Mouse (Mus musculus) hindbrain, embryonic 14.5 days (tissue): ENCODE measurements around the gene Ctxn1. TPM values are rescaled to one million over a fixed set of nuclear protein-coding genes. Genes with fewer than 3 reads are reported as not detected.

ENCODE experiments used
- ATAC-seq: fragments of 200-750 bp; cut with Nextera tagmentation; 2 replicates; pipeline ENCODE4 v1.8.0; 2017; ENCODE audit warnings: moderate number of reproducible peaks, mild to moderate bottlenecking, moderate TSS enrichment, moderate library complexity; ENCODE audit not compliant: low FRiP score
- DNase-seq: peaks from one replicate; pipeline ENCODE4 v3.0.0-alpha.2; 2015; ENCODE audit warnings: low spot score
- H3K27ac ChIP-seq: fragments of 300-500 bp; sonication (generic); 2 replicates; pipeline ENCODE4 v1.5.1; 2014; ENCODE audit warnings: mild to moderate bottlenecking, moderate library complexity
- H3K27me3 ChIP-seq: fragments of 300-500 bp; sonication (generic); 2 replicates; pipeline ENCODE4 v1.6.1; 2014; ENCODE audit warnings: mild to moderate bottlenecking, low read length, mixed read lengths; ENCODE audit not compliant: control insufficient read depth, insufficient read depth
- H3K36me3 ChIP-seq: fragments of 300-500 bp; sonication (generic); replicated peaks from 2 replicates; pipeline ENCODE4 v1.6.1; 2014; ENCODE audit not compliant: control insufficient read depth, insufficient read depth
- H3K4me1 ChIP-seq: fragments of 300-500 bp; sonication (generic); replicated peaks from 2 replicates; pipeline ENCODE4 v1.6.1; 2014; ENCODE audit warnings: antibody characterized with exemption, low read length, mixed read lengths; ENCODE audit not compliant: control insufficient read depth, insufficient read depth
- H3K4me2 ChIP-seq: fragments of 300-500 bp; sonication (generic); replicated peaks from 2 replicates; pipeline ENCODE4 v1.6.1; 2014; ENCODE audit warnings: mild to moderate bottlenecking, moderate library complexity
- H3K4me3 ChIP-seq: fragments of 300-500 bp; sonication (generic); replicated peaks from 2 replicates; pipeline ENCODE4 v1.5.1; 2014; ENCODE audit warnings: mild to moderate bottlenecking, low read length
- H3K9ac ChIP-seq: fragments of 300-500 bp; sonication (generic); 2 replicates; pipeline ENCODE4 v1.6.1; 2014
- H3K9me3 ChIP-seq: fragments of 300-500 bp; sonication (generic); 2 replicates; pipeline ENCODE4 v1.6.1; 2016; ENCODE audit warnings: low read length; ENCODE audit not compliant: control insufficient read depth
- WGBS: fragments of 180-500 bp; shearing (Covaris S2); extraction: QIAGEN DNeasy Blood & Tissue Kit; methylation state at CpG from one replicate; pipeline ENCODE4 v1.1.7; 2014; 5-methylcytosine and 5-hydroxymethylcytosine counted together
- polyA plus RNA-seq: library from polyadenylated mRNA; unstranded; fragments of >200 nt; fragmentation: Nextera tagmentation; extraction: Ambion mirVana; gene quantifications from 2 replicates; pipeline ENCODE4 v1.2.1, GENCODE M21; 2014

The Ctxn1 gene
- polyA plus RNA-seq, 1 experiment from 2014 or later: 235 TPM

- Histone ChIP-seq H3K4me1 (peaks cover 34% of the 10 kb centered on the region), H3K27me3 (no peaks in the 10 kb centered on the region), H3K4me3 (peak within 1 kb of the TSS; percentile 49), H3K9ac (peak within 1 kb of the TSS; percentile 63), H3K4me2 (peak within 1 kb of the TSS; percentile 72), H3K27ac (peak within 1 kb of the TSS; percentile 81), H3K9me3 (no peaks in the 10 kb centered on the region), H3K36me3 (peaks cover 39% of the 10 kb centered on the region)
- DNase-seq (peak; percentile 93), ATAC-seq (peak; percentile 90)
- under 1% methylated on average over 69 of the region's 69 CpGs for WGBS
These were observed 5.9 kb downstream of the Ctxn1 start, which contains the start of gene Snapc2 for GRCm38 (mm10) chr8:4252934-4253841. Snapc2 (plus strand) TSS chr8:4253080.

- Histone ChIP-seq H3K27me3 (no peaks in the 10 kb centered on the region), H3K36me3 (peaks cover 47% of the 10 kb centered on the region), H3K4me1 (peaks cover 26% of the 10 kb centered on the region), H3K4me3 (peak overlapping the region; percentile 49), H3K27ac (peak overlapping the region; percentile 81), H3K9me3 (no peaks in the 10 kb centered on the region), H3K9ac (peak overlapping the region; percentile 63), H3K4me2 (peak overlapping the region; percentile 72)
- DNase-seq (no peak), ATAC-seq (no peak)
- 51% methylated on average over 8 of the region's 8 CpGs for WGBS
These were observed 6.8 kb downstream of the Ctxn1 start for GRCm38 (mm10) chr8:4252116-4252760.

GRCm38 (mm10) chr8:4250306-4250970 lies 8.6 kb downstream of the Ctxn1 start:
- no peak overlapping the region for H3K27ac ChIP-seq
- no peak overlapping the region for H3K4me2 ChIP-seq
- peaks cover 47% of the 10 kb centered on the region for H3K36me3 ChIP-seq
- 30% methylated on average over 26 of the region's 26 CpGs for WGBS
- H3K9ac ChIP-seq: 0 out of 2 replicates have a peak overlapping the region, but pooled peaks have one; percentile 7
- ATAC-seq (0 out of 2 replicates have a peak, but pooled peaks have one; percentile 3), DNase-seq (peak; percentile 79)
- H3K9me3 ChIP-seq: no peaks in the 10 kb centered on the region
- no peak overlapping the region for H3K4me3 ChIP-seq
- no peaks in the 10 kb centered on the region for H3K27me3 ChIP-seq
- H3K4me1 ChIP-seq: peaks cover 18% of the 10 kb centered on the region

GRCm38 (mm10) chr8:4249213-4249612 lies 9.9 kb downstream of the Ctxn1 start:
- Histone ChIP-seq H3K27ac (no peak overlapping the region), H3K36me3 (peaks cover 48% of the 10 kb centered on the region), H3K27me3 (no peaks in the 10 kb centered on the region), H3K4me1 (peaks cover 14% of the 10 kb centered on the region), H3K4me2 (no peak overlapping the region), H3K4me3 (no peak overlapping the region), H3K9ac (no peak overlapping the region), H3K9me3 (no peaks in the 10 kb centered on the region)
- 19% methylated on average over 29 of the region's 29 CpGs for WGBS
- ATAC-seq: no peak
- no peak for DNase-seq

- ATAC-seq: no peak
- Histone ChIP-seq H3K4me3 (no peak within 1 kb of the TSS), H3K27me3 (no peaks in the 10 kb centered on the region), H3K4me2 (no peak within 1 kb of the TSS), H3K27ac (no peak within 1 kb of the TSS), H3K36me3 (peaks cover 59% of the 10 kb centered on the region), H3K9ac (no peak within 1 kb of the TSS), H3K4me1 (peaks cover 6% of the 10 kb centered on the region), H3K9me3 (no peaks in the 10 kb centered on the region)
- DNase-seq: no peak
- WGBS: 82% methylated on average over 15 of the region's 15 CpGs
These were observed 11.0 kb downstream of the Ctxn1 start, which contains the start of gene Tgfbr3l for GRCm38 (mm10) chr8:4247951-4248540. Tgfbr3l (plus strand) TSS chr8:4248214.

- Histone ChIP-seq H3K27me3 (no peaks in the 10 kb centered on the region), H3K4me2 (no peak overlapping the region), H3K4me1 (peaks cover 2% of the 10 kb centered on the region), H3K27ac (no peak overlapping the region), H3K9ac (no peak overlapping the region), H3K4me3 (no peak overlapping the region), H3K9me3 (no peaks in the 10 kb centered on the region), H3K36me3 (peaks cover 67% of the 10 kb centered on the region)
- WGBS: 96% methylated on average over 8 of the region's 8 CpGs
- ATAC-seq (no peak), DNase-seq (no peak)
These were observed 11.8 kb downstream of the Ctxn1 start for GRCm38 (mm10) chr8:4247241-4247640.

GRCm38 (mm10) chr8:4245737-4246136 lies 13.3 kb downstream of the Ctxn1 start:
- H3K27ac ChIP-seq: no peak overlapping the region
- no peaks in the 10 kb centered on the region for H3K9me3 ChIP-seq
- no peak for DNase-seq
- no peaks in the 10 kb centered on the region for H3K27me3 ChIP-seq
- no peak for ATAC-seq
- no peaks in the 10 kb centered on the region for H3K4me1 ChIP-seq
- H3K9ac ChIP-seq: no peak overlapping the region
- H3K4me3 ChIP-seq: no peak overlapping the region
- 87% methylated on average over 13 of the region's 13 CpGs for WGBS
- H3K36me3 ChIP-seq: peaks cover 74% of the 10 kb centered on the region
- H3K4me2 ChIP-seq: no peak overlapping the region

GRCm38 (mm10) chr8:4245061-4245460 lies 14.0 kb downstream of the Ctxn1 start:
- no peak overlapping the region for H3K27ac ChIP-seq
- no peak overlapping the region for H3K4me2 ChIP-seq
- peaks cover 7% of the 10 kb centered on the region for H3K4me1 ChIP-seq
- no peaks in the 10 kb centered on the region for H3K27me3 ChIP-seq
- H3K9me3 ChIP-seq: no peaks in the 10 kb centered on the region
- H3K9ac ChIP-seq: no peak overlapping the region
- WGBS: 98% methylated on average over 5 of the region's 5 CpGs
- peaks cover 74% of the 10 kb centered on the region for H3K36me3 ChIP-seq
- no peak for ATAC-seq
- DNase-seq: no peak
- H3K4me3 ChIP-seq: no peak overlapping the region
